Mouse (Mus musculus): ENCODE measurements around the gene Cnot2.

Cnot2 gene

GRCm38 (mm10) chr10:116562731-116563480, 18.4 kb downstream of the Cnot2 start:
- DNase-seq (ENCODE audit: low spot score in 2 of 2) = no peak

GRCm38 (mm10) chr10:116562210-116562609, 19.1 kb downstream of the Cnot2 start:
- DNase-seq (ENCODE audit: low spot score in 2 of 2) = no peak

- DNase-seq (ENCODE audit: low spot score in 2 of 2) = no peak
Measured at GRCm38 (mm10) chr10:116559171-116559570, 22.1 kb downstream of the Cnot2 start.

- DNase-seq (ENCODE audit: low spot score in 2 of 2) = no peak
Measured at GRCm38 (mm10) chr10:116557166-116557565, 24.1 kb downstream of the Cnot2 start.

GRCm38 (mm10) chr10:116554434-116554833, 26.9 kb downstream of the Cnot2 start:
- DNase-seq (ENCODE audit: low spot score in 2 of 2) = no peak

GRCm38 (mm10) chr10:116547958-116548357, 33.4 kb downstream of the Cnot2 start:
- DNase-seq (ENCODE audit: low spot score in 2 of 2) = no peak

GRCm38 (mm10) chr10:116546177-116546576, 35.1 kb downstream of the Cnot2 start:
- no peak for DNase-seq (ENCODE audit: low spot score in 2 of 2)

- no peak for DNase-seq (ENCODE audit: low spot score in 2 of 2)
Measured at GRCm38 (mm10) chr10:116543061-116543460, 38.2 kb downstream of the Cnot2 start.

- DNase-seq (ENCODE audit: low spot score in 2 of 2) = no peak
Measured at GRCm38 (mm10) chr10:116540750-116541149, 40.6 kb downstream of the Cnot2 start.

- DNase-seq (ENCODE audit: low spot score in 2 of 2) = no peak
Measured at GRCm38 (mm10) chr10:116537495-116537894, 43.8 kb downstream of the Cnot2 start.

- DNase-seq (ENCODE audit: low spot score in 2 of 2) = no peak
Measured at GRCm38 (mm10) chr10:116534278-116534677, 47.0 kb downstream of the Cnot2 start.

- DNase-seq (ENCODE audit: low spot score in 2 of 2) = no peak
Measured at GRCm38 (mm10) chr10:116532561-116532960, 48.8 kb downstream of the Cnot2 start.

GRCm38 (mm10) chr10:116531063-116531462, 50.2 kb downstream of the Cnot2 start:
- DNase-seq (ENCODE audit: low spot score in 2 of 2) = no peak

GRCm38 (mm10) chr10:116519588-116519987, 61.7 kb downstream of the Cnot2 start:
- DNase-seq (ENCODE audit: low spot score in 2 of 2) = no peak

- DNase-seq (ENCODE audit: low spot score in 2 of 2) = no peak
Measured at GRCm38 (mm10) chr10:116515590-116515989, 65.7 kb downstream of the Cnot2 start.

GRCm38 (mm10) chr10:116515158-116515557, 66.2 kb downstream of the Cnot2 start:
- DNase-seq (ENCODE audit: low spot score in 2 of 2) = no peak

GRCm38 (mm10) chr10:116513254-116513635, 68.1 kb downstream of the Cnot2 start:
- no peak for DNase-seq (ENCODE audit: low spot score in 2 of 2)

GRCm38 (mm10) chr10:116512521-116513253, 68.6 kb downstream of the Cnot2 start:
- DNase-seq (ENCODE audit: low spot score in 2 of 2) = no peak

GRCm38 (mm10) chr10:116505303-116506014, 75.9 kb downstream of the Cnot2 start:
- DNase-seq (ENCODE audit: low spot score in 2 of 2) = no peak

GRCm38 (mm10) chr10:116492768-116493167, 88.5 kb downstream of the Cnot2 start:
- no peak for DNase-seq (ENCODE audit: low spot score in 2 of 2)

GRCm38 (mm10) chr10:116486895-116487747, 94.2 kb downstream of the Cnot2 start:
- DNase-seq (ENCODE audit: low spot score in 2 of 2) = no peak

- DNase-seq (ENCODE audit: low spot score in 2 of 2) = no peak
Measured at GRCm38 (mm10) chr10:116481917-116482316, 99.4 kb downstream of the Cnot2 start.
